Mouse (Mus musculus): ENCODE measurements around the gene Ttll13.
A peak's percentile ranks its signal among the peaks of the same experiment; 100 is the strongest.

- TF ChIP-seq CTCF (IDR thresholded peaks at IDR 0.05; ENCODE audit: low read depth) (peak; percentile 44), EP300 (IDR thresholded peaks at IDR 0.05; ENCODE audit: low read depth) (peak; percentile 70; the same call in 1 of the 2 replicates)
Observed at GRCm38 (mm10) chr7:80260625-80261371, 14.6 kb downstream of the Ttll13 start, which contains the start of gene Ngrn.

All from liver, postnatal 0 days (tissue).